Mouse (Mus musculus): ENCODE data around the gene Cdk20.
"Not testable (repeated sequence)": the region's sequence is repeated elsewhere in the genome, so short reads cannot be mapped to it uniquely, and the experiment has no call there.

The Cdk20 gene

GRCm38 (mm10) chr13:64424347-64424746 lies 7.8 kb upstream of the Cdk20 start:
- DNase-seq, result no peak

- DNase-seq, result no peak
These were observed 6.8 kb upstream of the Cdk20 start for GRCm38 (mm10) chr13:64425280-64425679.

- DNase-seq, result no peak
These were observed 2.8 kb upstream of the Cdk20 start for GRCm38 (mm10) chr13:64429328-64429727.

GRCm38 (mm10) chr13:64437801-64438200 lies 5.7 kb downstream of the Cdk20 start:
- no peak for DNase-seq

GRCm38 (mm10) chr13:64438863-64439452 lies 6.8 kb downstream of the Cdk20 start:
- DNase-seq, result peak; percentile 64

- no peak for DNase-seq
These were observed 7.4 kb downstream of the Cdk20 start for GRCm38 (mm10) chr13:64439471-64439870.

- DNase-seq, result no peak
These were observed 8.5 kb downstream of the Cdk20 start for GRCm38 (mm10) chr13:64440592-64440991.

- DNase-seq, result peak; percentile 74
These were observed 11.3 kb downstream of the Cdk20 start for GRCm38 (mm10) chr13:64443263-64443894.

- no peak for DNase-seq
These were observed 13.3 kb downstream of the Cdk20 start for GRCm38 (mm10) chr13:64445254-64445920.

GRCm38 (mm10) chr13:64447947-64448346 lies 15.8 kb downstream of the Cdk20 start:
- no peak for DNase-seq

GRCm38 (mm10) chr13:64448729-64449128 lies 16.6 kb downstream of the Cdk20 start:
- DNase-seq, result no peak

- DNase-seq, result no peak
These were observed 18.1 kb downstream of the Cdk20 start for GRCm38 (mm10) chr13:64450001-64450794.

- not testable (repeated sequence) for DNase-seq
These were observed 25.3 kb downstream of the Cdk20 start for GRCm38 (mm10) chr13:64457225-64457978.

GRCm38 (mm10) chr13:64458181-64458580 lies 26.1 kb downstream of the Cdk20 start:
- DNase-seq, result no peak

GRCm38 (mm10) chr13:64462581-64462980 lies 30.5 kb downstream of the Cdk20 start:
- no peak for DNase-seq

GRCm38 (mm10) chr13:64465166-64465565 lies 33.1 kb downstream of the Cdk20 start:
- peak; percentile 24 for DNase-seq

GRCm38 (mm10) chr13:64467886-64468285 lies 35.8 kb downstream of the Cdk20 start:
- peak; percentile 23 for DNase-seq

- DNase-seq, result no peak
These were observed 45.9 kb downstream of the Cdk20 start for GRCm38 (mm10) chr13:64477968-64478367.

GRCm38 (mm10) chr13:64479960-64480359 lies 47.8 kb downstream of the Cdk20 start:
- no peak for DNase-seq

- DNase-seq, result no peak
These were observed 57.8 kb downstream of the Cdk20 start for GRCm38 (mm10) chr13:64489886-64490285.

Measured in right cerebral cortex, postnatal 14 days (tissue).